Mouse (Mus musculus) adrenal gland, postnatal 4 days (tissue): ENCODE results near the gene Rcor1. TPM values are rescaled to one million over a fixed set of nuclear protein-coding genes. Genes with fewer than 3 reads are reported as not detected.

Source experiments
- DNase-seq, 2 experiments: peaks; one replicate each; pipeline ENCODE4 v3.0.0; 2021 to 2022; ENCODE audit warnings: low spot score in 2 of 2, mixed read lengths in 2 of 2
- long read RNA-seq, 2 experiments: library from polyadenylated mRNA; stranded (forward); transcript quantifications; one replicate each; pipeline ENCODE4 v2.0.0; 2021
- total RNA-seq, 2 experiments: library from RNA; stranded (reverse); gene quantifications; 2 replicates each; pipeline ENCODE4 v1.2.3; 2021

Gene Rcor1
- total RNA-seq = 10 to 100 TPM; 47.5 to 49.4 TPM
- long read RNA-seq, experiment 1, full-length matches to known transcripts = 4 of 12 reads
- long read RNA-seq, experiment 1, partial matches to known transcripts = 0 of 12 reads
- long read RNA-seq, experiment 1, other reads (novel, unspliced or antisense) = 8 of 12 reads
- long read RNA-seq, experiment 2, full-length matches to known transcripts = 9 of 33 reads
- long read RNA-seq, experiment 2, partial matches to known transcripts = 1 of 33 reads
- long read RNA-seq, experiment 2, other reads (novel, unspliced or antisense) = 23 of 33 reads

DNA sequence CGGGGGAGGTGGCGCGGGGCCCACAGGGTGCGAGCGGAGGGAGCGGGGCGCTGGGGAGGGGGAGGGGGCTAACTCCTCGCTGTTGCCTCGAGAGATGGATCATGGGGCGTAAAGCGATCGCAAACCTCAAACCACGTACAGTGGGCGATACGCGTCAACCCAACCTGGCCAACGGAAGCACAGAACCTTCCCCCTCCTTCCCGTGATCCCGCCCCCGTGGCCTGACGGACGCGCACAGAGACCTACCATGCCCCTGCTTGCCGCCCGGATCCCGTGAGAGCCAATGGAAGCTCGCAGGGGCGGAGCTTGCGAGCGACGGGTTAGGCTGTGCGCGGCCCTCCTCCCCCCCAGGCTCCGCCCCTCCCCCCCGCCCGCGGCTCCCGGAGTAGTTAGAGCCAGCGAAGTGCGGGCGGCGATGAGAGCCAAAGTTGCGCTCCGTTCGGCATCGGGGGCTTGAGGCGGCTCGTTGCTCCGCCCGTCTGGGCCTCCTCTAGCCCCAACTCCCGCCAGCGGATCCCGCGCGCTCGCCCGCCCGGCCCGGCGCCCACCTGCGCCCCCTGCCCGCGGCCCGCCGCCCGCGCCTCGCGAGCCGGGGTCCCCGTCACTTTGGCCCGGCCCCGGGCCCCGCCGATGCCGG lies at the start of gene Rcor1:
Rcor1 (plus strand) TSS at position 376 of the 637 bp plus-strand sequence.
- peak; percentile 96 to 99 for DNase-seq

DNA sequence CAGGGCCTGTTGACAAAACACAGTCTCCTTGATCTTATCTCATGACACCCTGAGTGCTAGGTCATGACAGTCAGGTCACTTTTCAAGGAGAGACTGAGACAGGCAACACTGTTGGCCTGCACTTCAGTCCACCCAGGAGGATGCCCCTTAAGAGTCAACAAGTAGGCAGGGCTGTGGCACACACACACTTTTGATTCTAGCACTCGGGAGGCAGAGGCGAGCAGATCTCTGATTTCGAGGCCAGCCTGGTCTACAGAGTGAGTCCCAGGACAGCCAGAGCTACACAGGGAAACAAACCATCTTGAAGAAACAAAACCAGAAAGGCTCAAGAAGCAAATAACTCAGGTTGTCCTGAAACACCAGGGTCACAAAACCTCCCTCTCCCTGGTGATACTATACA lies 49.7 kb upstream of the Rcor1 start:
- DNase-seq = no peak

DNA sequence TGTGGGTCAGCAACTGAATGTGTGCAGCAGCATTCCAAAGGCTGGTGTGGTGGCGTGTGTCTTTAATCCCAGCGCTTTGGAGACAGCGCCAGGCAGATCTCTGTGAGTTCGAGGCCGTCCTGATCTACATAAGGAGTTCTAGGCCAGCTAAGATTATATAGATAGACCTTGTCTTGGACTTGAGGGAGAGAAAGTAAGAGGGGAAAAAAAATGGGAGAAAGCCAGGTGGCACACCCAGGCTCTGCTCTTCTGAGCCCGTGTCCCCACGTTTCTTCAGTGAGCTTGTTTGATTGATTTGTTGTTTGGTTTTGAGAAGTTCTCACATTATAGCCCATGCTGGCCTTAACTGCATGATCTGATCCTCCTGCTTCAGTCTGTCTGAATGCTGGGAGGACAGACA lies 48.7 kb upstream of the Rcor1 start:
- no peak for DNase-seq

DNA sequence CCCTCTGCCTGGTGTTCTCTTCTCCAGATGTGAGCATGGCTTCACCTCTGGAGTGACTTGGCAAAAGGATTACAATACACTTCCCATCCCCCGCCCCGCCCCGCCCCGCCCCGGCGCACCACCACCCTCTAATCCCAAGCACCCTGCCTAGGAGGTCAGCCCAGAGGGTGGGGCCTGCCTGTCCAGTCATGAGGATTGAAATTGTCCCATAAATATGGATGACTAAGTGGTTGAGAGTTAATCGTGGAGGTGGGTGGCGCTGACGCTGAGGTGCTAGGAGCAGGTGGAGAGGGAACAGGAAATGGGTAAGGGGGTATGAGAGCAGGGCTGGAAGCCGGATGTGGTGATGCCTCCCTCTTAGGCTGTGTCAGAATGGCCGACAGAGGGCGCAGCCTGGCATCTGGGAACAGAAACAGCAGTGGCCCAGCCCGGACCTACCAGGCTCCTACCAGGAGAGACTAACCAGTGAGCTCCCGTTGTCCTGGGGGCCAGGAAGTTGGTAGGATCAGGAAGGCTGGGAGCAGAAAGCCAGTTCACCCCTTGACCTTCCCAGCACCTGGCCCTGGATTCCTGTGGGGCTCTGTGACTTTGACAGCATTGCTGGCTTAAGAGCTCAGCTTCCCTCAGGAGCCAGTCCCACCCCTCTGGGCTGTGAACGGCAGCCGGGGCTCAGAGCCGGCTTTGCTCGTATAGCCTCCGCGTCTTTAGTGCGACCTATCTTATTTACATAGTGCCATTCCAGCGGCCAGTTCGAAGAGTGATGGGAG lies 47.6 kb upstream of the Rcor1 start:
- DNase-seq = peak; percentile 51 to 69

DNA sequence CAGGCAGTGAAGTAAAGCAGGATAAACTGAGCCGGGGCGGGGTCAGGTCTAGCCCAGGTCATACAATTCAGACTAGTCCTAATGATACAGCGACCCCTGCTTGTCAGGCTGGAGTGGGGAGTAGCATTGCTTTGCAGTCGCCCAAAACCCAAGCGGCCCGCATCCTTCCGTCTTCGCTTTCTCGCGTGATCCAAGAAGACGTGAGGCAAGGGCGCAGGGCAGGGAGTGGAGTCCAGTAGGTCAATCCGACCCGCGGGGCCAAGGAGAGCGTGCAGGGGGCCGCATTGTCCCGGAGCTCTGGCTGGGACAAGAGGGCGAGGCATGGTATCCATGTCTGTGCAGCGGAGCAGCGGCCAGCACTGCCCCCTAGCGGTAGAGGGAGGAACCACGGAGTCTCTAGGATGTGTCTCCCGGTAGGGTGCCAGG lies 47.0 kb upstream of the Rcor1 start:
- peak; percentile 85 to 86 for DNase-seq

DNA sequence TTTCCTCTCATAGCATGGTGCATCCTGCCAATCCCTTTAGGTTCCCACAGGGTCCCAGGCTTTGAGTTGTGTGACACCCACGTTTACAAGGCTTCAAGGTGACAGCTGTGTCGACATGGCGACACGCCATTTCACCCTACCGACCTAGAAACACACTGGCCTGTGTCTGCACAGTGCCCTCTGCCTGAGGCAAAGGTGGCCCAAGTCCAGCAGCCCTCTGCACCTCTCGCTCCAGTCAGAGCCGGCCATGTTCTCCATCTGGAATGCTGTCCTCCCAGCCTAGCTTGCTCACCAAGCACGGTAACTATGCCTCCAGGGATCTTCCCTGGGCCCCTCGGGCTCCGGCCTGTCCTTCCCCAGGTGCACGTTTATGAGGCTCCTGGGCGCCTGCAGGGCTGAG lies 46.4 kb upstream of the Rcor1 start:
- DNase-seq = no peak

DNA sequence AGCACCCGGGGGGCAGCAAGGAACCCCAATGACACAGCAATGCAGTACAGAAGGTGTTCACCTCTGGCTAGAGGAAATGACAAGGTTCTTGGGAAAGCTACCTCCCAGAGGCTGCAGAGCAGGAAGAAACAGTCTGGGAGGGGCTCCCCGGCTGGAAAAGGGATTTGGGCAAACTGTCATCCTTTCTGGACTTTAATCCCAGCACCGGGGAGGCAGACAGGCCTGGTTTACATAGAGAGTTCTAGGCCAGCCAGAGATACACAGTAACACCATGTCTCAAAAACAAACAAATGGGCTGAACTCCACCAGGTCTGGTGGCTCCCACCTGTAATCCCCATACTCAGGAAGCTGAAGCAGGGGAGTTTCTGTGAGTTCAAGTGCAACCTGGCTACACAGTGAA lies 45.9 kb upstream of the Rcor1 start:
- no peak for DNase-seq

DNA sequence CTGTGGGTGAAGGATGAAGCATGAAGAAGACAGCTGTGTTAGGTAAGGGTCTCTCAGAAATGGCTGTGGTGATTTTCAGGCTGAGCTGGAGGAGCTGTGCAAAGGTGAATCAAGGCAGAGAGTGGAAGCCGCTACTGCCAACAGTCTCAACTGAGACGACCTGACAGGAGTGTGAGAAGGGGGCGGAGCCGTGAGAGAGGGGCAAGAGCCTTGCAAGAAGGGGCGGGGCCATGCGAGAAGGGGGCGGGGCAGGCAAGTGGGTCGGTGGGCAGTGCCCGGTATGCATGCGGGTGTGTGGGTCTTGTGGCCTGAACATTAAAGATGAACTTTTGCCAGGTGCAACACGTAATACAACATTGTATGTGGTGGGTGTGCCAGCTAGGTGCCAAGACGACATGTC lies 44.5 kb upstream of the Rcor1 start:
- DNase-seq = no peak

DNA sequence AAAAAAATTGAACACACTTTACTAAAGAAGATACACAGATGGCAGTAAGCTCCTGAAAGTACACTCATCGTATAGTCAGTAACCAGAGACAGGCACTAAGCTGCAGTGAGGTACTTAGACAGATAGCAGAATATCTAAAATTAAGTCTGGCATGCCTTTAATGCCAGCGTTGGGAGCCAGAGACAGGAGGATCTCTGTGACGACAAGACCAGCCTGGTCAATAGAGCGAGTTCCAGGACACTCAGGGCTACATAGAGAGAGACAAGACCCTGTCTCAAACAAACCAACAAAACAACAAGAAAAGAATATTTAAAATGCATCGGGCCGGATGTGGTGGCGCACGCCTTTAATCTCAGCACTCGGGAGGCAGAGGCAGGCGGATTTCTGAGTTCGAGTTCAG lies 41.1 kb upstream of the Rcor1 start:
- no peak for DNase-seq

DNA sequence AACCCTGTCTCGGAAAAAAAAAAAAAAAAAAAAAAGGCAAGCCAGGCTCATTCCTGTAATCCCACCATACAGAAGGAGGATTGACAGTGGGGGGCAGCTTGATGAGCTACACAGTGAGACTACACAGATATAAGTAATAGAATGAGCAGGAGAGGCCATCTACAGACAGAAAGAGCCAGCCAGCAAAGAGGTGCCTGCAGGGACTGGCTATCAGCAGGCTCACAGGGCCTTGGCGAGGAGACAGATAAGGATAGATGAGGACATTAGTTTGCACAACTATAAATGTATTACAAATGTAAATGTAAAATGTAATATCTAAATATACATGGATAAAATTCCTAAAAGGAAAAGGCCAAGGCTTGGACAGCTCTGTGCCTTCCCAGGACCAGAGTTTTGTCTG lies 39.3 kb upstream of the Rcor1 start:
- DNase-seq = no peak

DNA sequence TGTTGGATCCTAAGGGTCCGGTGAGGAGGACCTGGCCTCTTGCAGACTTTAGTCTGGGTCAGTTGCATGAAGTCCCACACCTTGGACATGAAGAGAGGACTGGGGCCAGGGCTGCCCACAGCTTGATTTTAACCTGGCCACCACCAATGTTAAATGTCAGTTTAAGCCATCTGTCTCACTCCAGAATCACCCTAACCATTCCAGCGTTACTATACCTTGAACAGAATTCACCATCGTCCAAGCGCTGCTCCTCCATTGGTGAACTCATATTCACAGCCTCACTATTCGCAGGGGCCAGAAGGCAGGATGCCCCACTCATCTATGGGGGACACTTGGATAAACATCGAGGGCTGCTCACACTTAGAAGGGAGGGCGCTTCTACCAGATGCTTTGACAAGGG lies 38.2 kb upstream of the Rcor1 start:
- no peak for DNase-seq

DNA sequence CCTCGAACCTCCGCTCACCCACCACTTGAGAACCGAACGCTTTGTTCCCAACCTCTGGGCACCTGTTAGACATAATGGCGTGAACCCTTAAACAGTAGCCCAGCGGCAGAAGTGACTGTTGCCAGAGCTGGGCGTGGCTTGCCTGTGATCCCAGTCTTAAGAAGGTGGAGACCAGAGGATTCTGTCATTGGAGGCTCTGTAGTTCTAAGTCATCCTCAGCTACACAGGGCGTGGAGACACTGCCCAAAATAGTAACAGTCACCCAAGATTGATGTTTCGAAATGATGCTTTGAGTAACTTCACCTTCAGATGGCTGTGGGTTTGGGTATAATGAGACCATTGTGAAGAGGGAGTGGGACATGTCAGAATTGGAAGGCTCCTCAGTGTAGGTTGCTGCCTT lies 35.0 kb upstream of the Rcor1 start:
- no peak for DNase-seq

DNA sequence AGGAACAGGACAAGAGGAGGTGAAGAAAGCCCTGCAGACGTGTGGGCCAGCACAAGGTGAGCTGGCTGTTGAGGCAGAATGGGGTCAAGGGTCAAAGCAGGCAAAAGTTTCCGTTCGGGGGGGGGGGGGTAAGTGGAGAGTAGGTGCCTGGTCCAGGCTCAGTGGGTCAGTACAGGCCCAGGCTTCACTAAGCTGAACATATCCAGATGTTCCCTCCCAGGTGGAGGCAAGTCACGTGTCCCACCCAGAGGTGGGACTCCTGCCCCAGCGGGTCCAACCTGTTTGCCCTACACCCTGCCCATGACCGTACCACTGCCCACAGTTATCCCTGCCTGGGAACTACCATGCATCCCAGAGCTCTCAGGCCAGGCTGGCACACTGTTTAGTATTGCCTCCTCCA lies 33.3 kb upstream of the Rcor1 start:
- DNase-seq = no peak

DNA sequence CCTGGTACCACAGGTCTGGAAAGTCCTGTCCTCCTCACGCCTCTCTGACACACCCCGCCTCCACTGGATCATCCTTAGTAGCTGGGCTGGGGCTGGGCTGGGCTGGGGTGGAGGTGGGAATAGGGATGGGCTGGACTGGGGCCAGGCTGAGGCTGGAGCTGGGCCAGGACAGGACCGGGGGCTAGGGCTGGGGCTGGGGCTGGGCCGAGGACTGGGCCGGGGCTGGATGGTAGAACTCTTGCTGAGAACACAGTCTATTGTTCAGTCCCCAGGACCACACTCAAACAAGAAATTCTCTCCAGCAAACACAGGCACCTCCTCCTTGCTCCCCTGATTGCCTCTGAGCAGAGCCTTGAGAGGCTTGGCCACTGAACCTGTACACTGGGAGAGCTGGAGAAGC lies 32.8 kb upstream of the Rcor1 start:
- no peak for DNase-seq

DNA sequence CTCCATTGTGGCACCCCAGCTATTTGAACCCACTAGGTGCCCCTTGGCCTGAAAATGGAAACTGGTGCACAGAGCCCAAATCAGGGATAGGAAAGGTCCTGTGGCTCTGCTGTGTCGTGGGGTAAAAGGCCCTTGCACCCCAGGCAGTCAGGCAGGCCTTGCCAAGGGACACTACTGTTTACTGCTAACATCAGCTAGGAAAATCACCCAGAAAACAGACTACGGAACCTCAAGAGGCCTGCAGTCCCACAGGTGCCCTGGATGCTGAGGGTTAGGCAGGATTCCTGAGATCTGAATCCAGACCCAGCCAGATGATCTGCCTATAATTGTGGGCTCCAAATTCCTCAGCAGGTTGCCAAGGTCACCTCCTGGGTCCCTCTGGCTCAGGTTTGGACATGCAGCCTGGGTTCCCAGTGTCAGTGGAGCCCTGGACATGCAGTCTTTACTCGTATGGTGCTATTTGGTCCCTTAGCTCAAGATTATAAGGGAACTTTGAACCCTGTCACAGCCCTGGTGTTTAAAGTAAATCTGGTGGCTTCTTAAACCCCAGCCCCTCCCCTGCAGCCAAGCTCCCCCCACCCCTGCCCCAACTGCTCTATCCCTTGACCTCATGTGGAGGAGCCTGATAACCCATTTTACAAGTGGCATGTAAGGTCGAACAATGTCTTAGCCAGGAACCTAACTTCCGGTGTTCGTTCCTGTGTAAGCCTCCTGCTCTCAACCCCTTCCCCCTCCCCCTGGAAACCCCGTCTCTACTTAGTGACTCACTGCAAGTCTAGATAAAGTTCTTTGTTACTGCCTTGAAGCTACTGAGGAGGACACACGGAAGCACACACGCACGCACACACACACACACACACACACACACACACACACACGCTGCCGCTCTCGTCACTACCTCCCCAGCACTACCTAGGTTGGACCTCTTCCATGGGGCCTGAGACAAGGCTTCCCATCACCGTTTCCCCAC lies 31.7 kb upstream of the Rcor1 start:
- peak in 1 of 2 experiments; percentile 47 for DNase-seq

DNA sequence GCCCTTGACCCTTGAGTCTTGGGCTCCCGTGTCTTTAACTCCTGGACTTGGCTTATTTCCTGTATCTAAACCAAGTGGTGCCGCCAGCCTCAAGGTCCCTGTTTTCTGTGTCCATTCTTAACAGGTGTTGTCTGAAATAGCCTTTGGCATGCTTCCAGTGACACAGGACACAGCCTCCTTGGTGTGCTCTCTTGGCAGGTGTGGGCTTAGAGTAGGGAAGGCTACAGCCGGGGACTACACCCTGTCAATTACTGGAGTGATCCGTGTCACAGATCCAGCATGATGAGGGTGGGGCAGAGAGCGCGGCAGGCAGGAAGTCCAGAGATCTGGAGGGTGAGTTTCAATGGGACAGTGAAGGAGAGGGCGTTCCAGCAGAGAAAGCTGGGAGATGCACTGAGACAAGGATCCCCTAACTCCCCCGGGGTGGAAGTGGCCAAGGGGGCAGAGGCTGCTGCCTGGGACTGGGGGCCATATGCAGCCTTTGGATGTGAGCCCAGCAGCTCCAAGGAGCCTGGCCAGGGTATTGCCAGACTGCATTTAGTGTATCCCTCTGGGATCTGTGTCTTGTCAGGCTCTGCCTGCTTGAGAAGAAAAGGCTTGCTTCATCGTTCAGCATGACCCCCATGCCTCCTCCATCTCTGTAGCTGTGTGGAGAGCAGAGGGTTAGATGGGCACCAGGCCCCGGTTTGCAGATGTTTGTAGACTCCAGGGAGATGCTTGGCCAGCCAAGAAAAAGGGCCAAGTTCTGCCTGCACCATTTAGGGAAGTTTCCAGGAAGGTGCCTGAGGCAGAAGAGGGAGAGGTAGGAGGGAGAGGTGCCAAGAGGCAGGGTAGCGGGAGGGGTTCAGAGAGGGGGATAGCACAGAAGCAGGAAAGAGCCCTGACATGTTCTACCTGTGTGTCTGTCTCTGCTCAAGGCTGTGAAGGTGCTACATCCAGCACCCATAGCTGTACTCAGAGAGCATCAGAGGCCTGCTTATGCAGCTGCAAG lies 30.4 kb upstream of the Rcor1 start:
- no peak for DNase-seq

DNA sequence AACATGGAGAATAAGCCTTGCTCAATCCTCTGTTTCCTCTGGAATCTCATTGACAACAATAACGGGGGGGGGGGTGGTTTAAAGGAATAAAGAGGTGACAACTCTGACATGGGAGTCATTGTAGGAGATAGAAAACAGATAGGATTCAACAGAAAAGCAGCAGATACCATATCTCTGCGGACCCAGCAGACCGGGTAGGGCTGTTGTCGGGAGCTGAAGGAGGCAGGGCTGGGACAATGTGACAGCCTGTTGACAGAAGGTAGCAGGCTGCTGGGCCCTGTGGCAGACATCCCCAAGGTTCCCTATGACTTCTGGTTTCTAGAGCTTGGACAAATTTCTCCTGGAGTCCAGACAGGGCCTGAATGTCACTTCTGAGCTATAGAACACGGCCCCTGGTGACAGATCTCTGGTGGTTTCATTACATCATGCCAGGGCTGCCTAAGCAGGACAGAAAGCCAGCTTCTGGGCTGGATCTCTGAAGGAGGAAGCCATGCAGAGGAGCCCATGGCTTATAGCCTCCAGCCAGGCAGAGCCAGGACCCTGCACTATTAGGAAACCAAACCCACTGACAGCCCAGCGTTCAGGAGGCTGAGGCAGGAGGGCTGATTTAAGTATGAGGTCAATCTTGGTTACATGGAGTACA lies 29.4 kb upstream of the Rcor1 start:
- DNase-seq = no peak

DNA sequence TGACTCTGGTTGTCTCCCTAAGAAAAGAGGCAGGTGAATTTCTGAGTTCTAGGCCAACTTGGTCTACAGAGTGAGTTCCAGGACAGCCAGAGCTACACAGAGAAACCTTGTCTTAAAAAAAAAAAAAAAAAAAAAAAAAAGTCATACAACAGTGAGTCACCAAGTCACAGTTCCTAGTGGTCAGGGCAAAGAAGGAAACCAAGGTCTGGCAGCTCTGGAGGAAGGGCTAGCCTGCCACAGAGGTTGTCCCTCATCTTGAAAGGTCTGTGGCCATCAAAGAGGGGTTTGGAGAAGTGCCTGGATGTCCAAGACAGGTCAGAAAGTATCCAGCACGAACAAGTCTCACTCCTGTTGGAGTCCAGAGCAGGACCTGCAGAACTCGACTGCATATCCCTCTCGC lies 22.3 kb upstream of the Rcor1 start:
- DNase-seq = no peak

DNA sequence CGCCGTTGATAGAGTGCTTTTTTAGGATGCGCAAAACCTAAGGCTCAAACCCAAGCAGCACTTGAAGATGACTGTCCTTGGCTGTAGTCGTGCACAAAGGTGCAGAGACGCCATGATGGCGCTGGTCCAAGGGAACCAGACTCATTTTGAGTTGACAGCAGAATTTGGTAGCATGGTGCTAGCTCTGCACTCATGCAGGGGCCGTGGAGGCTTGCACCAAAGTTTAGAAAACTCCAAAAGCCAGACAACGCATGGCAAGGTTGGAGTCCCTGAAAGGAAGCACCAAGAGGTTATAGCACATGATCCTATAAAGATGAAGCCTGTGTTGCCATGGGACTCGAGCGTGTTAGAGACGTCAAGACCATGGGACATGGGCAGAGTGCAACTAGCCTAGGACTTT lies 21.1 kb upstream of the Rcor1 start:
- DNase-seq = no peak
